Mouse (Mus musculus): ENCODE data around the gene Ppp1r36. TPM values are rescaled to one million over a fixed set of nuclear protein-coding genes. Genes with fewer than 3 reads are reported as not detected.

Ppp1r36 gene
- not detected for polyA plus RNA-seq (2017; shearing (Covaris generic))

DNA sequence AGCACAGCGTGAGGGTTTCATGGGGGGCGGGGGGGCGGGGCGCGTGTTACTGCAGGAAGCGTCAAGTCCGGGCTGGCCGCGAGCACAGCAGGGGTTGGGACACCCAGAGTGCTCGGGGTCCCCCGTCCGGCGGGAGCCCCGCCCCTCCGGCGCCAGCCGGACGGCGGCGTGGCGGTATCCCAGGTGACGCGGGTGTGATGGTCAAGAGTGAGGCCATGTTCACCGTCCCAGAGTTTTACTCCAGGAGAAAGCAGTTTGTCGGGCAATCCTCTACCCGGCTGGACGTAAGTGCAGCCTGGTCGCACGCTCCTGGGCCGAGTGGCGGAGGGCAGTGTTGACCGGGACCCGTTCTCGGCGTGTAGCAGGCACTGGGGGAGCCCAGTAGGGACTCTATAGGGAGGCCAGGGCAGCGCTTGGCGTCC is at the start of gene Ppp1r36:
Gene Ppp1r36 (plus strand): TSS at position 106 of the 422 bp plus-strand sequence.

DNA sequence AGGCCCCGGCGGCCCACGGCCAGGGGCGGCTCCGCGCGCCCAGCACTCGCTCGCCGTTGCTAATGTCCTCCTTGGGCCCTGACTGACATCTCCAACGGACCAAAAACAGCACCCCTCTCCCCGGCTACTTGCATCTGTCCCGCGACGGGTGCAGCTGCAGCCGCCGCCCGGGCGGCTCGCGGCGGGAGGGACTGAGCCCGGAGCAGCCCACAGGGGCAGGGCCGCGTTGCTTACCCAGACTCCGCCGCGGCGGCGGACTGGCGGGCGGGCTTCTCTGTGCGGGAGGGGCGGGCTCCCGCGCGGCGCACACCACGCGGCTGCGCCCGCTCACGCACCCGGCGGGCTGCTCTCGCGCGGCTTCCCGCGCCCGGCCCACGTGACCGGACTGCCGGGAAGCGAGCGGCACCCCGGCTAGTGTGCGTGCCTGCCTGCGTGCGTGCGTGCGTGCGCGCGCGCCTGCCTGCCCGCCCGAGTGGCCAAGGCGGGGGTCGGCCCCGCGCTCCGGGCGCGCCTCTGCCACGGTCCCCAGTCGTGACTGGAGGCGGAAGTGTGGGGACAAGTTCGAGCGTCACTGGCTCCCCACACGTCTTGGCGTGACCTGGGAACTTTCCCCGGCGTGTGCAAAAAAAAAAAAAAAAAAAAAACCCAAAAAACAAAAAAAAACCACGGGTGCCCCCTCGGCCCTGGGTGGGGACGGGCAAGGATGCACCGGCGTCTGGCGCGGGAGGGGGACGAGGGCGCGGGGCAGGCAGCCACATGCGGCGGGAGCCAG is 47.9 kb upstream of the Ppp1r36 start, which contains the start of gene Zbtb25:
Gene Zbtb25 (minus strand): TSS at position 397 of the 772 bp plus-strand sequence.

DNA sequence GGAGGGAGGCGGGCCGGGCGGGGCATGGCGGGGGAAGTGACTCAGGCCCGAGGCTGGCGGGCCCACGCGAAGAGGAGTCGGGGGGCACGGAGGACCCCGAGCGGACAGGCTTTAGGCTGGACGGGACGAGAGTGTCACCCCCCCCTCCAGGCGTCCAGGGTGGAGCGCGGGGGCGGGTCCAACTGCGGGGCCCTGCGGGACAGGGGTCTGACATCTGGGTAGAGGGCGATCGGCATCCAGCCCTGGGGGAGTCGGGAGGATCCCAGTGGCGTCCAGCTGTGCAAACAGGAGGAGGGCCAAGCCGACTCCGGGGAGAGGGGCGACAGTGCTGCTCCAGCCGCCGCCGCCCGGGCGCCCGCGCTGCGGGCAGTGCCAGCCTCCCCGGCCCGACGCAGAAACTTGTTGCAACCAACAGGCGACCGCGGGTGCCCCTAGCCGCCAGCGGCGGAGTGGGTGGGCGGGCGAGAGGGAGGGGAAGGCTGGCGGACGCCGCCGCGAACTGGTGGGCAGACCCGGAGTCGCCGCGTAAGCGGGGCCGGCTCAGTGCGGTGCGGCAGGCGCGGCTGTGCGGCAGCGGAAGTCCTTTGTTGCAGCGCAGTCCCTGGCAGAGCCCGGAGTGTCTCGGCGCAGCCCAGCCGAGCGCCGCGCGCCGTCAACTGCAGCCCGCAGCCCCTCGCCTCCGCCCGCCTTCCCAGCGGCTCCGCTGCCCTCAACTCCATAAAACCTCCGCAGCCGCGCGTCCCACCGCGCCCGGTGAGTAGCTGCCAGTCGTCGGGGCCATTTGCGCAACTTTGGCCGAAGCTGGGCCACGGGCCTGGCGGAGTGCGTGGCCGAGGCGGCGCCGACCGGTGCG is 47.1 kb upstream of the Ppp1r36 start, which contains the start of gene Zbtb1:
Gene Zbtb1 (plus strand): TSS at position 289 of the 853 bp plus-strand sequence.

DNA sequence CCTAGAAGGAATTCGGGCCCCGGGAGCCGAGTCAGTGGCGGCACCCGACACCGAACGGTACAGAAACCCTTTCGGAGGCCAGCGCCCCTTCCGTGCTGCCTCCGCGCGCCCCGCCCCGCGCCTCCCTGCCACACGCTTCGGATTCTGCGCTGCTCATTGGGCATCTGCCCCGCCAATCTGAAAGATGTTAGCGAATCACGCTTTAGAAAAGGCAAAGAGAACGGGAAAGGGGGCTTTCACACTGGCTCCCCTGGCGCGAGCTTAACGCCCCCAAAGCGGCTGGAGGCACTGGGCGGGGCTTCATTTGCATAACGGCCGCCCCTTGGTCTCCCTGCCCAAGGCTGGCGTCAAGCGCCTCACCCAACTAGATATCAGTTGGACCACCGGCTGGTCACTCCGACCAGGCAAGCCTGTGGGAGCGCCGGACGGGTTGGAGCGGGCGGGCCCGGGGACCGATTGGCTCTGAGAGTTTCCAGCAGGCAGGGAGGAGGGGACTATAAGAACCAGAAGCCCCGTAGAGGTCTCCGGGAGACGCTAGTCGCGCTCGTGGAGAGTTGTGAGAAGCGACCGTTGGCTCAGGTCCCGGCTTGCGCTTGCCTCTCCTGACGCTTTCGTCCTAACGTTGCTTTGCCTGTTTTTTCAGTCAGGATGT is 13.3 kb upstream of the Ppp1r36 start, which contains the start of gene Hspa2:
Gene Hspa2 (plus strand): TSS at position 291 of the 652 bp plus-strand sequence.

Other genes with a start within 250 kb of the Ppp1r36 start
- gene Esr2, start 240.3 kb upstream of the Ppp1r36 start, polyA plus RNA-seq (2017; shearing (Covaris generic)) = not detected
- not detected for gene Tex21, start 170.8 kb upstream of the Ppp1r36 start, polyA plus RNA-seq (2017; shearing (Covaris generic))
- gene Mthfd1, start 162.2 kb upstream of the Ppp1r36 start, polyA plus RNA-seq (2017; shearing (Covaris generic)) = 48.1 TPM
- gene Akap5, start 92.6 kb upstream of the Ppp1r36 start, polyA plus RNA-seq (2017; shearing (Covaris generic)) = 0.40 TPM
- 100.0 TPM for gene Zbtb25, start 47.9 kb upstream of the Ppp1r36 start, polyA plus RNA-seq (2017; shearing (Covaris generic))
- 18.9 TPM for gene Zbtb1, start 47.3 kb upstream of the Ppp1r36 start, polyA plus RNA-seq (2017; shearing (Covaris generic))
- 3.6 TPM for gene Hspa2, start 13.4 kb upstream of the Ppp1r36 start, polyA plus RNA-seq (2017; shearing (Covaris generic))
- not detected for gene Plekhg3, start 113.4 kb downstream of the Ppp1r36 start, polyA plus RNA-seq (2017; shearing (Covaris generic))

All from naive thymus-derived CD4-positive, alpha-beta T cell, adult 5 months (primary cell).